Mouse (Mus musculus): ENCODE measurements at regions not wholly inside any gene's neighbourhood (a gene's known extent, or its start where the extent isn't known, plus 50 kb on each side); places are given as distances from the start of the nearest gene placed in this dataset.

GRCm38 (mm10) chr17:48775479-48775878 lies 156.7 kb upstream of the Lrfn2 start:
- TF ChIP-seq CTCF (IDR thresholded peaks at IDR 0.05; ENCODE audit: borderline replicate concordance, insufficient read depth, low read length): no peak
- TF ChIP-seq POLR2A (IDR thresholded peaks at IDR 0.05; ENCODE audit: low read depth, low read length): no peak
